Mouse (Mus musculus): ENCODE data around the gene Cysrt1.
A peak's percentile ranks its signal among the peaks of the same experiment; 100 is the strongest.

Cysrt1 gene

DNA sequence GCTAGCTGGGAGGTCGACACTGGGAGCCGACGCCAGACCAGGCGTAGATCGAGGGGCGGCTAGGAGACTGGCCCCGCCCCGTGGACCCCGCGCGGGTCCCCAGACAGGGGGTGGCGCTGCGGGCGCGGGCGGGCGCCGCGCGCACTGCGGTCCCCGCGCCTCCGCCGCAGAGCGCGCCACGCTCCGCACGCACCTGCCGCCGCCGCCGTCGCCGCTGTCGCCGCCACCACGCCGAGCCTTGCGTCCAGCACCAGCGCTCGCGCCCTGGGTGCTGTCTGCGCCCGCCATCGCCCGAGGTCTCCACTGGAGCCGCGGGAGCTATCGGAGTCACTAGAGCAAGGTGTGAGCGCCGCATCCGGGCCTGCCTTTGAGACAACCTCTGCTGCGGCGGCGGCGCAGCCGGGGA, at the start of gene Cysrt1, which contains the start of gene Rnf208:
Gene Cysrt1 (minus strand): TSS at position 352 of the 406 bp plus-strand sequence.
Gene Rnf208 (plus strand): TSS at position 155 of the 406 bp plus-strand sequence.
- peak; percentile 13 to 39 for DNase-seq

DNA sequence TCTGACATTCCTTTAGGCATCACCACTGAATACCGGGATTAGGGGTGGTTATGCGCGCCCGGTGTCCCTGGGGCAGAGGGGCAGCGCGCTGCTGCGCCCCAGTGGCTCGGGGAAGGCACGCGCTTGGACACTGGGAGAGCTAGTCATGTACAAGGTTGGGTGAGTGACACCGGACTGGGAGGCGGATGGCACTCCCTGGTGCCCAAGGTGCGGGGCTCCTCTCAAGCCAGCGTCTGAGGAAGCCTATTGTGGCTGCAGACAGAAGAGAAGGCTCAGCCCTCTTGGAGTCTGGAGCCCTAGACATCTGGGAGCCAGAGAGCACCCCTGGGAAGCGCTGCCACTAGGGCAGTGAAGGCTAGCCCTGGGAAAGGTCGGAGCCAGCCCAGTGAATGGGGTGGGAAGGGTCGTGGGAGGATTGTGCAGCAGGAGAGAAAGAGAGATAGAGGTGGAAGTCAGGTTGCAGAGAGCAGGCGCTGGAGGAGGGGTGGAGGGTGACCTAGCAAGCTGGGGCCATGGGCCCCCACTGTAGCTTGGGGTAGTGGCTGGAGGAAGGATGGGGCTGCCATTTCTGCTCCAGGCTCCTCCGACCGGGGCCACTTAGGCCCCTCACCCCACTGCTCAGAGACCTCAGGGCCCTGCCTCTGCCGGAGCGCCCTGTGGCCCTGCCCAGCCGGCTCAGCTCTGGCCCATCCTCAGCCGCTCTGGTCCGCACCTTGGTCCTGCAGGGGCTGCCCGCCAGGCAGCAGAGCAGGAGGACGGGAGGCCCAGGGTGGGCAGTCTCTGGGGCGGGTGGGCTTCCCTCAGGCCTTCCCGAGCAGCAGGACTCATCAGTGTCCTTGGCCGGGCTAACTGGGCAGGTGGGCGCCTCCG, 49.2 kb upstream of the Cysrt1 start:
- DNase-seq = no peak

DNA sequence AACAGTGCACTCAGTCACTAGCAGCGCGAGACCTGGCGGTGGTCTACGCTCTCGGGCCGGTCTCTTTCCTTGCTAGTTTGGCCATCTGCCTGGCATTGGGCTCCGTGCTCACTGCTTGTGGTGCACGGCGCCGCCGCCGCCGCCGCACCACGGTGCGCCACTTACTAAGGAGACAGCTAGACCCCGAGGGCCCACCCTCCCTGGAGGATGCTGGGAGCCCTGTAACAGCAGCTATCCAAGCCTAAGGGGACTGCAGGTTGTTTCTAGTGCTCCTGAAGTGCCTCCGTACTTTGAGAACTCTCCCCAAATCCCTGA, 48.5 kb upstream of the Cysrt1 start:
- DNase-seq = no peak

DNA sequence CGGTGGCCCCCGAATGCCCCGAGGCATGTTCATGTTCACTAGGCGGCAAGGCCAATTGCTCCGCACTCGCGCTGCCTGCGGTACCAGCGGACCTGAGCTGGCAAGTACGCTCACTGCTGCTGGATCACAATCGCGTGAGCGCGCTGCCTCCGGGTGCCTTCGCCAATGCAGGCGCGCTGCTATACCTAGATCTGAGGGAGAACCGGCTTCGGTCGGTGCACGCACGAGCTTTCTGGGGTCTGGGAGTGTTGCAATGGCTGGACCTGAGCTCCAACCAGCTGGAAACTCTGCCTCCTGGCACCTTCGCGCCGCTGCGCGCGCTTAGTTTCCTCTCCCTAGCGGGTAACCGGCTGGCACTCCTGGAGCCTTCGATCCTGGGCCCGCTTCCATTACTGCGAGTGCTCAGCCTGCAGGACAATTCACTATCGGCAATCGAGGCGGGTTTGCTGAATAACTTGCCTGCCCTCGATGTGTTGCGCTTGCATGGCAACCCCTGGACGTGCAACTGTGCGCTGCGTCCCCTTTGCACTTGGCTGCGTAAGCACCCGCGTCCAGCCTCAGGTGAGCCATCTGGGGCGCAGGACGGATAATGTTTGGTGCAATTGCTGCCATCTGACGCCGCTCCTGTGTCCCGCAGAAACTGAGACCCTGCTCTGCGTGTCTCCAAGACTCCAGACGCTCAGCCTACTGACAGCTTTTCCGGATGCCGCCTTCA, 48.0 kb upstream of the Cysrt1 start:
- no peak for DNase-seq

DNA sequence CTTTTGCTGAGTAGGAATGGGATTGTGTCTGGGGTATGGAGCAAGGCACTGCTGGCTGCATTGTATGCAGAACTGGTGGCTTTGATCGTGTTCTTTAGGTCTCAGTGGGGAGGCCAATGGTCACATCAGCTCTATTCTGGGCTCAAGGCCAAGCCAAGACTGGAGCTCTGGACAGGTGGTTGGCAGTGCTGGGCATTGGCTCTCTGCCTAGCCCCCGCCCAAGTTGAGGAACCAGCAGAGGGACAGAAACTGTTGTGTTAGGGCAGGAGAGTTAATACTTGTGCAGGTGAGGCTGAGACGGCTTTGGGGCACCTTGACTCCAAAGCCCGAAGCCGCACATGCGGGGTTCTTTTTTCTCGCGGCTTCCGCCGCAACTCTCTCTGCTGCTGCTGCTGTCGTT, 47.4 kb upstream of the Cysrt1 start, which contains the start of gene Lrrc26:
Gene Lrrc26 (plus strand): TSS at position 265 of the 400 bp plus-strand sequence.
- no peak for DNase-seq

DNA sequence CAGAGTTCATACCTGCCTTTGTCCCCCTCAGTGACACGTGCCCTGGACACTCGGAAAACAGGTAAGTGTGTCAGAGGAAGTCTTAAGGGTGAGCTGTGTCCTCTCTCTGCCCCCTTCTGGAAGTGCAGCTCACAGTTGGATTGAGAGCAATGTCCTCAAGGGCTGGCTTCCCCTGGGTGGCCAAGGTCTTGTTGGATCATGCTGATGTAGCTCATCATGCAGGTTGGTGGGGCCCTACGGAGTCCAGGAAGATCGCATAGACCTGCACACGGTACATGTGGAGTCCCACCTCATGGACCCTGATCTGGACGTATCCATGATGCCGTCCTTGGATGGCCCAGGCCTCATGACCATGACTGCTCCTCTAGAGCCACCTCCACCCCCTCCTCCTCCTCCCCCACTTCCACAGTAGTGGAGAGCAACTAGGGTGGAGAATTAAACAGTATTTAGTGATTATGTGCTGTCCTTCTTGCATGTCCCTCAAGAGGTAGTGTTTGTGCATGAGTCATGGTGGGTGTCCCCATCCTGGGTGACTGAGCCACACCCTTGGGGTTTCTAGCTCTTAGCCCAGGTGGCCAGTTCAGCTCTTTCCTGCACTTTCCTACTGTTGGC, 46.6 kb upstream of the Cysrt1 start:
- DNase-seq = no peak

DNA sequence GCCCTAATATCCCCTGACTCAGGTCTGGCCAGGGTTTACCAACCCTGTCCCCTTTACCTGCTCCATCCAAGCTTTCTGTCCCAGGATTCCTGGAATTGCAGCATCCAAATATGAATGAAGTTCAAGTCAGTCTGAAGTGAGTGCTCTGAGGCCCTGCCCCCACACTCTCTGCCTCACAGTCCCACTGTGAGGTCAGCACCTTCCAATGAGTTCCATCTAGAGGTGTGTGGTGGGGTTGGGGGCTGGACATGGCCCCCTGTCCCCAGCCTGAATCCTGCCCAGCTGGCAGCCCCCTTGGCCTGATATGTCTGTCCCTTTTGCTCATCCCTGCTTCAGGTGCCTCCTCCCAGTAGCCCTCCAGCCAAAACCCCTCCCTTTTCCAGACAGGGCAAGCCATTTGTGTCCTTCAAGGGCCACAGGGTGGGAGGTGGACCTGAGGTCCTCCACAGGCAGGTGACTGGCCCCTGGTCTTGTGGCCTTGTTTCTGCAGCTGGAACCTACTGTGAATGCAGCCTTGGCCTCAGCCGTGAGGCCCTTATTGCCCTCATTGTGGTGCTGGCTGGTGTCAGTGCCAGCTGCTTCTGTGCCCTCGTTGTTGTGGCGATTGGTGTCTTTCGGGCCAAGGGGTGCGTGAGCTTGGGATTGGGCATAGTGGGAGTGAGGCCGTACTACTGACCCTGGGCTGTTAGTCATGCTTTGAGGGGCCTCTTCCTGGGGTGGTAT, 45.8 kb upstream of the Cysrt1 start, which contains the start of gene Tmem210:
Gene Tmem210 (plus strand): TSS at position 219 of the 723 bp plus-strand sequence.
- no peak for DNase-seq

DNA sequence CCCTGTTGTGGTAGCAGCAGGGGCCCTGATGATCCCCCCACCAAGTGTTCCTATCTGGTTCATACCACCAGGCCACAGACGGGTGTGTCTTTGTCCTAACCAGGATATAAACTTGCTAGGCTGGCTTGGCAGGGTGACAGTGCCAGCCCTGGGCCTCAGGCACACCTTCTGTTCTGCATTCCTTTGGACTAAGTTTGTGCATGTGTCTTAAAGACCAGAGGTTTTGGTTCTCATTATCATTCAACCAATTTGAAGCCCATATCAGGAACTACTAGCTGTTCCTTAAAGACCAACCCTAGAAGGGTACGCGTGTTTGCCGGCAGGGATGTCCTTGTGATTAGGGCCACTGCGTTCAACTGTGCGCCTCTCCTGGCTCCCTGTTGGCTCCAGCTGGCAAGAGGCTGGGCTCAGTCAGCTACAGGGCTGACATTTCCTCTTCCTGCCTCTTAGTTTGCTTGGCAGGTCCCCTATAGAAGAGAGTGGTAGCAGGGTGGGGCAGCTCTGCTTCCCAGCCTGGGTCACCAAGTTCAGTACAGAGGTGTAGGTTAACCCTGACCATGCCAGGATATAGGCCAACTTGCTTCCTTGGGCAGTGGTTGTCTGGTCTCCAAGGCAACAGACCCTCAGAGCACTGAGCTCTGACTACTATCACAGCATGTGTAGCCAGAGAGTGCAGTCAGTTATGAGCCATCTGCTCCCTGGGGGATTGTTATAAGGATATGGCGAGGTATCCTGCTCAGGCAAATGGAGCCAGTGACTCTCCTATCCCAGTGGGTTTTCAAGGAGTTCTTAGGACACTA, 44.8 kb upstream of the Cysrt1 start:
- no peak for DNase-seq

DNA sequence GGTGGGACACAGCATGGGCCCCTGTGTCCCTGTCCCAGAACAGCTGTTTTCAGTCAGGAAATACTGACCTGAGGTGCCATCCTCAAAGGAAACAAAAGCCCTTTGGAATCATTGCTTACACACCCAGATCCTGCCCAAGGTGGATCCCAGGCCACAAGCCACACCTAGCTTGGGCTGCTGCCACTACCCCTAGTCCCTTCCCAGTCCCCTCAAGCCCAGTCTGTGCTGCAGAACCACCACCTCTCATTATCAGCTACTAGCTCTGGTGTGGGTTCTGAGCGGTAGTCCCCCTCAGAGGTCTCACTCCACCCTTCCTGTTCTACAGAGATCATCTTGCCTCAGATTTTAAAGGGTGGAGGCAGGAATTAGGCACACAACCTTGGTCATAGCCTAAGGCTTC, 44.1 kb upstream of the Cysrt1 start:
- no peak for DNase-seq

DNA sequence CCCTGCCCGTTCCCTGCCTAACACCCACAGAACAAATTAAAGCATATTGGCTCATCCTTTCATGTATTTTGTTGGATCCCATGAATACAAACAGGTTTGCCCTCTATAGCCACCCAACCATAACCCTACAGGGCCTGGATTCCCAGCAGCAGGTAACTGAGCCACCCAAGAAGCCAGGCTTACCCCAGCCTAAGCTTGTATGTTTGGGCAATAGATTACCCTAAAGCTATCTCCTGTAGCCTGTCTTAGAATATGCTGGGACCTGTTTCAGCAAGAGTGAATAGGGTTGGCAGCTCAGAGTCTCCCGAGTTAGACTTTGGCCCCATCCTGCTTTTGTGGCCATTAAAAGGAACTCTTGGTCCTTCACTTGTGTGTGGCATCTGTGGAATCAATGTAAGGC, 43.3 kb upstream of the Cysrt1 start:
- no peak for DNase-seq

DNA sequence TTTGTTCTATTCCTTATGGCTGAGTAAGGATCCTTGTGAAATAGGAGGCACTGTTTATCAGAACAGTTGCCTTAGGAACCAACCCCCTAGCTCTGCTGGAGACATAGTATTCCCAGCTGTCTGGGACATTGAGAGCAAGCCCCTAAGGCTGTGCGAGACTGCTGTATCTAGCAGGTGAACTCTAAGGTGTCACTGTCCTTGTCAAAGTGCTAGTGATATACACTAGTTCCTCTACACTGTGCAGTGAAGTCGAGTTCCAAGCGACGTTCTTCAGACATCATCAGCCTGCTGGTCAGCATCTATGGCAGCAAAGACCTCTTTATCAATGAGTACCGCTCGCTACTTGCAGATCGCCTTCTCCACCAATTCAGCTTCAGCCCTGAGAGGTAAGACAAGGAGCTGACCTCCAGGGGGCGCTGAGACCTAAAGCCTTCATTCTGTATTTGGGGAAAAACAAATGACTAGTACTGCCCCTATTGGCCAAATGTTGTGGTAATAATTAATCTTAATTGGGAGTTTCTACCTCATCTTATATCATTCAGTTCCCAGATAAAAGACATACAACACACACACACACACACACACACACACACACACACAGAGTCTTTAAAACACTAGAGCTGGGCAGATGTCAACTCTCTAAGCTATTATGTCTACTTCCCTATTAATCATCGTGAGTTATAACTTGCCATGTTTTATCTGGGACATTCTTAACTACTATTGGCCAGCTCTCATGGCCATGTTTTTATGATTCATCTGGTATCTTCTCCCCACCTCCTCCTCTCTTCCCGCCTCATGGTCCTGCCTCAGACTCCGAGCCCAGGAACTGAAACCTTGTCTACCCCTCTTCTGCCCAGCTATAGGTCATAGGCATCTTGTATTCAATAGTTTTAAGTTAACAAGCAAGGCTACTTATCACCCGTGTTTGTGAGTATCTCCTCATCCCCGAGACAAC, 37.0 kb upstream of the Cysrt1 start:
- DNase-seq = peak; percentile 63 to 70

DNA sequence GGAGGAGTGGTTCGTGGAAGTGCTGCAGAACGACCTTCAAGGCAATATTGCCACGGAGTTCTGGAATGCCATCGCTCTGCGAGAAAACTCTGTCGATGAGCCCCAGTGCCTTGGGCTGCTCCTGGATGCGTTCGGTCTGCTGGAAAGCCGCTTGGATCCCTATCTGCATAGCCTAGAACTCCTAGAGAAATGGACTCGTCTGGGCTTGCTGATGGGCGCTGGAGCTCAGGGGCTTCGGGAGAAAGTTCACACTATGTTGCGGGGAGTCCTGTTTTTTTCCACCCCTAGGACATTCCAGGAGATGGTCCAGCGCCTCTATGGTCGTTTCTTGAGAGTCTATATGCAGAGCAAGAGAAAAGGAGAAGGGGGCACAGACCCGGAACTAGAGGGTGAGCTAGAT, 30.8 kb upstream of the Cysrt1 start:
- DNase-seq = no peak

DNA sequence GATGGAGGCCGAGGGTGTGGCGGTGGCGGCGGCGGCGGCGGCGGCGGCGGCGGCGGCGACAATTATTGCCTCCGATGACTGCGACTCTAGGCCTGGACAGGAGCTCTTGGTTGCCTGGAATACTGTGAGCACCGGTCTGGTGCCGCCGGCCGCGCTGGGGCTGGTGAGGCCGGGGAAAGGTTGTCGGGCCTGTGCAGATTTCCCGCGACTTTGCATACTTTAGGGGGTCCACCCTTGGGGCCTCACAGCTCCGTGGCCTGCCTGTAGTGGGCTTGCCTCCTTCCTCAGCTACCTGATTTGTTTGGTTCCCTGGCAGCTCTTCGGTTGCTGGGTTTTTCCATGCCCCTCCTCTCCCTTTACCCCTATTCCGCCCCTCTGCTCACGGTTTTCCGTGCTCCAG, 30.3 kb upstream of the Cysrt1 start:
- no peak for DNase-seq

DNA sequence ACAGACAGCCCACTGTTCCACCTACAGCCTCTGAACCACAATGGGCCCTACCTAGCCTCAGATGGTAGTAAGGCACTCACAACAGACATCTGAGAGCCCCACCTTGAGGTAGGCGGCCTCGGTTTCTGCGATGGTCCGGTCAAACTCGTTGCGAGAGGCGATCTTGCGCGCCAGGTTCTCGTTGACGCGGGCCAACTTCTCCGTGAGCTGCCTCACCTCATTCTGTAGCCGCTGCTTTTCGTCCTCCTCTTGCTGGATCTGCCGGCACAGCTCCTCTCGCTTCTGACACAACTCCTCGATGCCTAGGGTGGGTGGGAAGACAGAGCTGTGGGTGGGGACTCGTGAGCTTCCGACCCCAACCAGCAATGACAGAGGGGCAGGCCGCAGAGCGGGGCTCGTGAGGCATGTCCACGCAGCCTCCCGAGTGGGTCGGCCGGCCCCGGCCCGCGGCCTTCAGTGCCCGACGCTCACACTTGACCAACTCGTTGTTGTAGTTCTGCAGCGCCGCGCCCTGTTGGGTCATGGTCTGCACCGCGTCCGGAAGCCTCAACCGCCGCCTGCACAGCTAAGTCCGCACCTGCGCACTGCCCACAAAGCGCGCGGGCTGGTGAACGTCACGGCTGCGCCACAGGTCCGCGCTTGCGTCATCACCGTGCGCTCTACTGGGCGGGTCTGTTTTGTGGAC, 29.7 kb upstream of the Cysrt1 start, which contains the start of the genes Ssna1 and Anapc2:
Gene Ssna1 (minus strand): TSS at position 612 of the 685 bp plus-strand sequence.
Gene Anapc2 (plus strand): TSS at position 652 of the 685 bp plus-strand sequence.
- peak; percentile 96 for DNase-seq

DNA sequence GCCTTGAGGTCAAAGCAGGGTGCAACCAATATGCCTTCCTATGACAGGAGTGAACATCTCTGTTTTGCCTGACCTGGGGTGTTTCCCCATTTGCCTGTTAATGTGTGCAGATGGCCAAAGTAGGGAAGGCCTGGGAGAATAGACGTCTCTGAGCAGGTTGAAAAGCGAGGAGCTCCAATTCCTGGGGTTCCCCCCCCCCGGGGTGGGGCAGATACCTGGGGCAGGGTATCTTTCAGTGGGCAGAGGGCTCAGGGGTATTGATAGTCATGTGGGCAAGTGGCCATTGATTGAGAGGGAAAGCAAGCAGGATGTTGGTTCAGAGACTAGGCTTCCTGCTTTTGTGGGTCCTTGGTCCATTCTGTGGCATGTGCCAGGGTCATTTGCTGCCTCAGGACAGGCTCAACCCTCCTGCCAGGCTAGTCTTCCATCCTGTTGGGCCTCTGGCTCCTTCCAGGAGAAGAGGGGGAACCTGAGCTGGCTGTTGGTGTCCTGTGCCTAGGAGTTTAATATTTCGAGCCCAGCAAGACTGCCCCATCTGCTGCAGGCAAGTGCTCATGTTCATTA, 25.6 kb upstream of the Cysrt1 start:
- no peak for DNase-seq

DNA sequence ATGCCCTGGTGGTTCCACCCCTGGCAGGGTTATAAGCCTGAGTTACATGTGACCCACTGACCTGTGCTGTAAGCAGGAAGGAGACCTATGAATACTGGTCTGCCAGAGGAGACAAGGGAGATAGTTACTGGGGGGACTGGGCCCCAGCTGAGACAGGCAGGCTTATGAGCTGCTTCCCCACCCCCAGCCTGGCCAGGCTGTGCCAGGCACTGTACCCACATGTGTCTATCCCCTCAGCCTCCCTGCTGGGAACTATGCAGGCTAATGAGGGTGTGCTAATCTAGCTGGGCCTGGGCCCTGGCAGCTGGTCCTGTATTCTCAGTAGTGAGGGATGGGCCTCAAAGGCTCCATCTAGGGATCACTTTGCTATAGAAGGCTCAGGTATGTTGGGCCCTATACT, 25.0 kb upstream of the Cysrt1 start:
- DNase-seq = no peak

DNA sequence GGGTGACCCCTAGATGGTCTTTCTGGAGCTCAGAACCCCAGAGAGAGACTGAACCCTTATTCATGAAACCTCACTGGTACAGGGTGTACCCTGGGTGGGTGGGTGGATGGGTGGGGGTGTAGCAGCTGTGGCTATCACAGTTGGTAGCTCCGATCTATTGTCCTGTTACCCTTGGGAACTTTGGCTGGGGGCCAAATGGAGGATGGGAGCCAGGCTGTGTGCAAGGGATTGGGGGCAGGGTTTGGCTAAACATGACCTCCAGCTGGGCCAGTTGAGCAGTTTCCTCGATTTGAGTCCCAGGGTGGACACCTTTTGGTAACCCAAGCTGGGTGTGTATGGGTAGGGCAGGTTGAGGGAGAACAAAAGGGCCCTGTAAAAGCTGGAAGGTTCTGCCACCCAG, 24.5 kb upstream of the Cysrt1 start:
- DNase-seq = no peak

DNA sequence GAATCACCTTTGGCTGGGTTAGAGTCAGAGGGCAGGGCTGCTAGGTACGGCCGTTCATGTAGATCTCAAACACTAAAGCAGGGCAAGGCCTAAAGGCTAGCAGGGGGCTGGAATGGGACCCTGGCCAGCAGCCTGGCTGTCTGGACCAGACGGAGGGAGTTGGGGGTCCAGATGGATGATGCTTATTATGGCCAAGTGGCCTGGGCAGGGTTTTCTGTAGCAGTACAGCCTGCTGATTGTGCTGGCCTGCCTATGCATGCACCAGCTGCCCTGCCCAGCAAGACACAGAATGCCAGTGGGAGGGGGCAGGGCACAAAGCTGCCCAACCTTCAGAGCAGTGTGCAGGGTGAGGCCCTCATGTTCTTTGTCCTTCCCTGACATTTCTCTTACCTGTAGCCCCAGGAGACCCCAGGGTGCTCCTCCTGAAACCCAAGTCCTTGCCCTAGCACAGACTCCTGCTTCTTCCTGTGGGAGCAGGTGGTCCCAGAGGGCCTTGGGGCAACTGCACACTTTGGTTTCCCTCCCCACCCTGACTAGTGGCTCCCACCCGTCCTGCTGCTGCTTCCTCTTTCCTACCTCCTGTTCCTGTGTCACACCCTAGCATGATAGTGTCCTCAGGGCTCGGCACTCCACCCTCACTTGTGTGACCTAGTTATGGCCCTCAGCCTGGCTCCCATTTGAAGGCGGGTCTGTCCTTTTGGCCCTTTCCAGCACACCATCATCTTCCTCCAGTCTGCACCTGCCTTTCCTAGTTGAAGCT, 23.8 kb upstream of the Cysrt1 start:
- DNase-seq = no peak

DNA sequence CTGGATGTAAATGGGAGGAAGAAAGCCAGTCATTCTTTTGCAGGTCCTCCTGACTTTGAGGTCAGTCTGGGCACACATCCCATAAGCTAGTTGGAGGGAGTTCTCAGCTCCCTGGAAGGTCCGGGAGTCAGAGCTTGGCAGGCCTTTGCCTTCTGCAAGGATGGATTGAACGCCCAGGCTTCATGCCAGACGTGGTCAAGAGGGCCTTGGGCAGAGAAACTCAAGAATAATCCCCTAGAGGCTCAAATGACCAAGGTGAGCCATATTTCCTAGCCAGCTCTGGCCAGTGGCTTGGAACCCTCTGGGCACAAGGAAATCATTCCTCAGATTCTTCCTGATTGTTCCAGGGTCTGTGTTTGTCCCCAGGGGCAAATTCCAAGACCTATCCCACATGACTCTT, 22.6 kb upstream of the Cysrt1 start:
- no peak for DNase-seq
